Mouse (Mus musculus) right cerebral cortex, postnatal 25 days (tissue): ENCODE results near the gene Zfp36.

Source experiments
- DNase-seq: peaks from one replicate; pipeline ENCODE4 v3.0.0; 2022

The Zfp36 gene

GRCm38 (mm10) chr7:28367663-28368275 lies 12.3 kb downstream of the Zfp36 start:
- DNase-seq = no peak

GRCm38 (mm10) chr7:28362441-28363060 lies 17.5 kb downstream of the Zfp36 start:
- peak; percentile 2 for DNase-seq

- DNase-seq = peak; percentile 2
Measured at GRCm38 (mm10) chr7:28361647-28362341, 18.3 kb downstream of the Zfp36 start.

- peak; percentile 2 for DNase-seq
Measured at GRCm38 (mm10) chr7:28360291-28360690, 19.8 kb downstream of the Zfp36 start.

GRCm38 (mm10) chr7:28359854-28360253 lies 20.2 kb downstream of the Zfp36 start:
- no peak for DNase-seq

- no peak for DNase-seq
Measured at GRCm38 (mm10) chr7:28358431-28358830, 21.6 kb downstream of the Zfp36 start.

- DNase-seq = no peak
Measured at GRCm38 (mm10) chr7:28357984-28358383, 22.1 kb downstream of the Zfp36 start.

- no peak for DNase-seq
Measured at GRCm38 (mm10) chr7:28356981-28357380, 23.1 kb downstream of the Zfp36 start.

GRCm38 (mm10) chr7:28355221-28355620 lies 24.8 kb downstream of the Zfp36 start:
- DNase-seq = no peak

- no peak for DNase-seq
Measured at GRCm38 (mm10) chr7:28354596-28354995, 25.5 kb downstream of the Zfp36 start.

- no peak for DNase-seq
Measured at GRCm38 (mm10) chr7:28354113-28354581, 25.9 kb downstream of the Zfp36 start.

GRCm38 (mm10) chr7:28353267-28353666 lies 26.8 kb downstream of the Zfp36 start:
- no peak for DNase-seq

GRCm38 (mm10) chr7:28351676-28352191 lies 28.3 kb downstream of the Zfp36 start:
- no peak for DNase-seq

- peak; percentile 98 for DNase-seq
Measured at GRCm38 (mm10) chr7:28350155-28350883, 29.7 kb downstream of the Zfp36 start, which contains the start of gene Rps16. TSS of gene Rps16 (plus strand) at chr7:28350652.

GRCm38 (mm10) chr7:28348601-28349000 lies 31.5 kb downstream of the Zfp36 start:
- DNase-seq = no peak

- no peak for DNase-seq
Measured at GRCm38 (mm10) chr7:28347746-28348145, 32.3 kb downstream of the Zfp36 start.

GRCm38 (mm10) chr7:28344637-28345036 lies 35.4 kb downstream of the Zfp36 start:
- no peak for DNase-seq

- no peak for DNase-seq
Measured at GRCm38 (mm10) chr7:28341381-28341780, 38.7 kb downstream of the Zfp36 start.

GRCm38 (mm10) chr7:28339213-28339917 lies 40.7 kb downstream of the Zfp36 start:
- no peak for DNase-seq

- peak; percentile 96 for DNase-seq
Measured at GRCm38 (mm10) chr7:28338108-28338998, 41.7 kb downstream of the Zfp36 start, which contains the start of gene Supt5. TSS of gene Supt5 (minus strand) at chr7:28338746.

- no peak for DNase-seq
Measured at GRCm38 (mm10) chr7:28335471-28335870, 44.6 kb downstream of the Zfp36 start.
